Mouse (Mus musculus) liver, postnatal 0 days (tissue): Measurements from ENCODE around the gene Slc44a1. TPM values are rescaled to one million over a fixed set of nuclear protein-coding genes. Genes with fewer than 3 reads are reported as not detected.

Experiments
- ATAC-seq: fragments of 200-750 bp; cut with Nextera tagmentation; 2 replicates; pipeline ENCODE4 v1.8.0; 2017; ENCODE audit warnings: mild to moderate bottlenecking, moderate library complexity
- DNase-seq: peaks from one replicate; pipeline ENCODE4 v3.0.0-alpha.2; 2016
- H3K27ac ChIP-seq: fragments of 300-500 bp; sonication (generic); 2 replicates; pipeline ENCODE4 v1.5.1; 2014; ENCODE audit warnings: antibody characterized with exemption, moderate library complexity, mild to moderate bottlenecking, low read depth
- H3K27me3 ChIP-seq: fragments of 300-500 bp; sonication (generic); 2 replicates; pipeline ENCODE4 v1.6.1; 2014; ENCODE audit warnings: low read length, control low read depth, mixed read lengths; ENCODE audit not compliant: insufficient read depth
- H3K36me3 ChIP-seq: fragments of 300-500 bp; sonication (generic); replicated peaks from 2 replicates; pipeline ENCODE4 v1.6.1; 2014; ENCODE audit warnings: mild to moderate bottlenecking, control low read depth, low read length, moderate library complexity, mixed read lengths; ENCODE audit not compliant: insufficient read depth
- H3K4me1 ChIP-seq: fragments of 300-500 bp; sonication (generic); 2 replicates; pipeline ENCODE4 v1.6.1; 2014; ENCODE audit warnings: antibody characterized with exemption, mild to moderate bottlenecking, control low read depth; ENCODE audit not compliant: insufficient read depth
- H3K4me2 ChIP-seq: fragments of 300-500 bp; sonication (generic); 2 replicates; pipeline ENCODE4 v1.6.1; 2014; ENCODE audit warnings: low read depth, mild to moderate bottlenecking, low read length, moderate library complexity, mixed read lengths
- H3K4me3 ChIP-seq: fragments of 300-500 bp; sonication (generic); 2 replicates; pipeline ENCODE4 v1.5.1; 2014; ENCODE audit warnings: low read depth, low read length
- H3K9ac ChIP-seq: fragments of 300-500 bp; sonication (generic); replicated peaks from 2 replicates; pipeline ENCODE4 v1.6.1; 2014; ENCODE audit warnings: mild to moderate bottlenecking, moderate library complexity
- H3K9me3 ChIP-seq: fragments of 300-500 bp; sonication (generic); 2 replicates; pipeline ENCODE4 v1.6.1; 2016; ENCODE audit warnings: mild to moderate bottlenecking, control low read depth, low read length, mixed read lengths
- CTCF ChIP-seq: sonication (generic); IDR thresholded peaks from 2 replicates; pipeline ENCODE4 v1.5.1; 2016; ENCODE audit warnings: antibody characterized with exemption, low read depth
- EP300 ChIP-seq: IDR thresholded peaks from 2 replicates; pipeline ENCODE4 v1.6.1; 2016; ENCODE audit warnings: antibody characterized with exemption, low read depth, mild to moderate bottlenecking
- WGBS: fragments of 180-500 bp; shearing (Covaris S2); extraction: QIAGEN DNeasy Blood & Tissue Kit; methylation state at CpG from one replicate; pipeline ENCODE4 v1.1.7; 2014; ENCODE audit not compliant: insufficient replicate concordance; 5-methylcytosine and 5-hydroxymethylcytosine counted together
- polyA plus RNA-seq: library from polyadenylated mRNA; unstranded; fragments of >200 nt; fragmentation: Nextera tagmentation; extraction: Ambion mirVana; gene quantifications from 2 replicates; pipeline ENCODE4 v1.2.1, GENCODE M21; 2015

The Slc44a1 gene
- polyA plus RNA-seq, 1 experiment from 2014 or later, result 11.6 TPM

DNA sequence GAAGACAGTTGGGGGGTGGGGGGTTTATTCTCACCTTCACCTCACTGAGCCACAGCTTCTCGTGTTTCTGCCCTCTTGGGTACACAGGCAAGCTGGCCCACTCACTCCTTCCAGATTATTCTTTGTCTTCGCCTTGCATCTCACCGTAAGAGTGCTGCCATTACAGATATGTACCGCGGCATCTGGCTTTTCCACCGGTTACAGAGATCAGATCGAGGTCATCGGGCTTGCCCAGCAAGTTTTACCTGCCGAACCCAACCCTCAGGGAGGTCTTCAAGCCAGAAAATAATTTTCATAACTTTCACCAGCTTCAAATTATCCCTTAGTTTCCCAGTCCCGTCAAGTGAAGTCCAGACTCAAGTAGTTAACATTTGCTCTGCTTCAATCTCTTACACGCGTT lies 36.8 kb upstream of the Slc44a1 start:
- DNase-seq (no peak), ATAC-seq (no peak)
- H3K27me3 ChIP-seq, result no peaks in the 10 kb centered on the region
- WGBS, result 84% methylated on average over 12 of the region's 12 CpGs
- no peak overlapping the region for H3K4me2 ChIP-seq
- no peaks in the 10 kb centered on the region for H3K4me1 ChIP-seq
- no peak overlapping the region for H3K27ac ChIP-seq
- H3K9me3 ChIP-seq, result no peaks in the 10 kb centered on the region
- TF ChIP-seq EP300, result no peak
- no peaks in the 10 kb centered on the region for H3K36me3 ChIP-seq
- no peak overlapping the region for H3K4me3 ChIP-seq
- H3K9ac ChIP-seq, result no peak overlapping the region

GRCm38 (mm10) chr4:53404431-53404925 lies 35.7 kb upstream of the Slc44a1 start:
- ATAC-seq (no peak), DNase-seq (no peak)
- WGBS, result 81% methylated on average over 6 of the region's 6 CpGs
- no peaks in the 10 kb centered on the region for H3K4me1 ChIP-seq
- no peaks in the 10 kb centered on the region for H3K9me3 ChIP-seq
- no peak for TF ChIP-seq EP300
- TF ChIP-seq CTCF, result no peak
- no peak overlapping the region for H3K27ac ChIP-seq
- H3K36me3 ChIP-seq, result no peaks in the 10 kb centered on the region
- no peaks in the 10 kb centered on the region for H3K27me3 ChIP-seq
- no peak overlapping the region for H3K9ac ChIP-seq
- H3K4me3 ChIP-seq, result no peak overlapping the region
- H3K4me2 ChIP-seq, result no peak overlapping the region

DNA sequence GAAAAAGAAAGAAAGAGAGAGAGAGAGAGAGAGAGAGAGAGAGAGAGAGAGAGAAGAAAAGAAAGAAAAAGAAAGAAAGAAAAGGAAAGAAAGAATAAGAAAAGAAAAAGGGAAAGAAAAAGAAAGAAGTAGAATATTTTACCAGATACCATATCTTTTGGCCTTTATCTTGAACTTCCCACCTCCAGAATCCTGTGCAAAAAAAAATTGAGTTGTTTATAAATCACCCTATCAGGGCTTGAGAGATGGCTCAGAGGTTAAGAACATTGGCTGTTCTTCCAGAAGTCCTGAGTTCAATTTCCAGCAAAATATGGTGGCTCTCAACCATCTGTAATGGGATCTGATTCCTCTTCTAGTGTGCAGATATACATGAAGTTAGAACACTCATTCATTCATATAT lies 33.3 kb upstream of the Slc44a1 start:
- no peak overlapping the region for H3K4me2 ChIP-seq
- no peak overlapping the region for H3K9ac ChIP-seq
- H3K9me3 ChIP-seq, result no peaks in the 10 kb centered on the region
- no peaks in the 10 kb centered on the region for H3K4me1 ChIP-seq
- TF ChIP-seq CTCF (no peak), EP300 (no peak)
- ATAC-seq (no peak), DNase-seq (no peak)
- no peak overlapping the region for H3K27ac ChIP-seq
- no peaks in the 10 kb centered on the region for H3K27me3 ChIP-seq
- no peak overlapping the region for H3K4me3 ChIP-seq
- H3K36me3 ChIP-seq, result no peaks in the 10 kb centered on the region

DNA sequence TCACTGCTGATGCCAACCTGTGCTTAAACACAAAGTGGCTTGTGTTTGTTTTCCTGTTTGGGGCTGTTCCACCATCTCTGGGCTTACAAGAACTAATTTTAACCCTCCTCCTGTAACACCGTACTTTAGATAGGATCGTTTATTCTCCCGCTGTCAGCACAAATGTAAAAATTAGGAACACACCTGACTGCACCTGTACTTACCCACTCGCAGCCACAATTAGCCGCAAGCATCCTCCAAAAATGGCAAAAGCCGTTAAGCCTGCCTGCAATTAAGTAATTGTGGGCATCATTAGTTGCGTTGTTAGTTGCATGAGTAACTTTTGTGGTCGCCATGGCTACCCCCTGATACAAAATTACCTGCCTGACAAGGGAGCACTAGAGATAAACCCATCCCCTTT lies 31.4 kb upstream of the Slc44a1 start:
- H3K27ac ChIP-seq, result no peak overlapping the region
- no peaks in the 10 kb centered on the region for H3K27me3 ChIP-seq
- no peaks in the 10 kb centered on the region for H3K9me3 ChIP-seq
- H3K4me2 ChIP-seq, result no peak overlapping the region
- ATAC-seq, result no peak
- DNase-seq, result no peak
- no peak overlapping the region for H3K4me3 ChIP-seq
- TF ChIP-seq CTCF (no peak), EP300 (no peak)
- H3K9ac ChIP-seq, result no peak overlapping the region
- no peaks in the 10 kb centered on the region for H3K36me3 ChIP-seq
- 64% methylated on average over 8 of the region's 8 CpGs for WGBS
- peaks cover 14% of the 10 kb centered on the region for H3K4me1 ChIP-seq

DNA sequence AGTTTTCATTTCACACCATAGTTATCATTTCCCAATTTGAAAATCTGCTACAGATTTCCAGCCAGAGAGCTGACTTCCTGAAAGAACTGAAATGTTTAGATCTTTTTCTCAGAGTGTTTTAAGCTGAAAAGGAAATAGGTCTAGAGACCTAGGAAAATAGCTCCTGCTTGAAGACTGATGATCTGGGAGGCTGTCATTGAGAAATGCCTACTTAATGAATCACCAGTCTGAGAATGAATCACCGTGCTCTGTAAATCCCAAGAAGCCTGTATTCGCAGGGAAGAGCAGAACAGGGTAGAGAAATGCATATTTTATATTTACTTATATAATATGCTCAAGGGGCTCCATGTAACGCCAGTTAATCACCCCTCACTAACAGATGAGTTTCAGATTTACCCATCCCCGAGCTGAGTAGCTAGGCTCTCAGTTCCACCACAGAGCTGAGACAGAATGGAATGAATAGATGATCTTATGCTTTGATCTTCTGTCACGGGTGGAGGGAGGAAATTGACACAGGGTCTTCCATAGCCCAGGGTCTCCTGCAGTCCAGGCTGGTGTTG lies 30.6 kb upstream of the Slc44a1 start:
- ATAC-seq, result no peak
- Histone ChIP-seq H3K27ac (no peak overlapping the region), H3K4me2 (no peak overlapping the region), H3K4me1 (peaks cover 22% of the 10 kb centered on the region), H3K9me3 (no peaks in the 10 kb centered on the region), H3K27me3 (no peaks in the 10 kb centered on the region), H3K9ac (no peak overlapping the region), H3K36me3 (no peaks in the 10 kb centered on the region), H3K4me3 (no peak overlapping the region)
- WGBS, result 48% methylated on average over 5 of the region's 5 CpGs
- DNase-seq, result no peak
- TF ChIP-seq EP300 (no peak), CTCF (no peak)

GRCm38 (mm10) chr4:53410752-53411151 lies 29.5 kb upstream of the Slc44a1 start:
- Histone ChIP-seq H3K4me3 (no peak overlapping the region), H3K4me2 (no peak overlapping the region)
- 55% methylated on average over 5 of the region's 5 CpGs for WGBS

More at GRCm38 (mm10) chr4:53410752-53411151, 29.5 kb upstream of the Slc44a1 start:
- no peak for ATAC-seq
- Histone ChIP-seq H3K4me1 (peaks cover 26% of the 10 kb centered on the region), H3K36me3 (no peaks in the 10 kb centered on the region), H3K27me3 (no peaks in the 10 kb centered on the region), H3K27ac (no peak overlapping the region), H3K9ac (no peak overlapping the region), H3K9me3 (no peaks in the 10 kb centered on the region)
- DNase-seq, result no peak
- TF ChIP-seq EP300 (no peak), CTCF (no peak)
